Mouse (Mus musculus) testis, adult 2 months (tissue): Measurements from ENCODE around the gene Lpcat1.

Experiments
- CTCF ChIP-seq: fragments of 200-500 bp; IDR thresholded peaks from 2 replicates; pipeline ENCODE4 v1.5.1; 2012; ENCODE audit warnings: low read depth, mild to moderate bottlenecking, inconsistent platforms, low read length, moderate library complexity; ENCODE audit not compliant: control insufficient read depth, insufficient read depth, insufficient replicate concordance
- POLR2A ChIP-seq: fragments of 200-500 bp; IDR thresholded peaks from 2 replicates; pipeline ENCODE4 v1.6.1; 2012; ENCODE audit warnings: low read depth, mild to moderate bottlenecking, inconsistent platforms, low read length, moderate library complexity; ENCODE audit not compliant: control insufficient read depth

- TF ChIP-seq CTCF = no peak
- TF ChIP-seq POLR2A = no peak
Observed at GRCm38 (mm10) chr13:73535287-73535686, 68.3 kb downstream of the Lpcat1 start.
